13 mouse cellular contexts compared by ENCODE assay signal in genomic region chr16:76761848-76762247, GRCm38 (mm10).
"Had no signal": no experiment of that assay in that cellular context is flagged by ENCODE, and none has a peak within 500 bp of the region (broad histone marks: within the 10 kb centered on the region; RNA-seq: fewer than 3 reads in every experiment).

No protein-coding gene starts in this region.

- H3K36me3 ChIP-seq: limb, embryonic 15.5 days; liver, embryonic 15.5 days; midbrain, embryonic 13.5 days; neural tube, embryonic 12.5 days had no signal

- H3K9me3 ChIP-seq: limb, embryonic 15.5 days; liver, embryonic 15.5 days; midbrain, embryonic 13.5 days; neural tube, embryonic 12.5 days had no signal

- DNase-seq: kidney, adult 9 months; kidney, postnatal 36 days; layer of hippocampus, adult 9-11 months; layer of hippocampus, postnatal 36 days; lung, postnatal 14 days; thymus, adult 18-20 months; thymus, postnatal 14 days had no signal

- ATAC-seq: intestine, postnatal 0 days; midbrain, embryonic 13.5 days had no signal

- H3K4me2 ChIP-seq: limb, embryonic 15.5 days; liver, embryonic 15.5 days; midbrain, embryonic 13.5 days; neural tube, embryonic 12.5 days had no signal

- H3K4me1 ChIP-seq: liver, embryonic 15.5 days; midbrain, embryonic 13.5 days; neural tube, embryonic 12.5 days had no signal

- H3K4me3 ChIP-seq: limb, embryonic 15.5 days; liver, embryonic 15.5 days; midbrain, embryonic 13.5 days; neural tube, embryonic 12.5 days had no signal

- H3K27ac ChIP-seq: kidney, postnatal 0 days; limb, embryonic 15.5 days; liver, embryonic 15.5 days; midbrain, embryonic 13.5 days; neural tube, embryonic 12.5 days had no signal

- H3K9ac ChIP-seq: limb, embryonic 15.5 days; liver, embryonic 15.5 days; midbrain, embryonic 13.5 days; neural tube, embryonic 12.5 days had no signal

- H3K27me3 ChIP-seq: limb, embryonic 15.5 days; liver, embryonic 15.5 days; midbrain, embryonic 13.5 days; neural tube, embryonic 12.5 days had no signal
